In genomic region chr17:45575123-45575897, GRCm38 (mm10) we compare ENCODE assay signal across 10 mouse cellular contexts. TPM values are rescaled to one million over a fixed set of nuclear protein-coding genes. Genes with fewer than 3 reads are reported as not detected.
A peak's percentile ranks its signal among the peaks of the same experiment; 100 is the strongest.
DNase-seq lines count a peak whose midpoint lies in the region; ATAC-seq and TF ChIP-seq lines count a peak whose summit lies in the region.
"Had no signal": no experiment of that assay in that cellular context is flagged by ENCODE, and none has a peak within 500 bp of the region (broad histone marks: within the 10 kb centered on the region; RNA-seq: fewer than 3 reads in every experiment).

No protein-coding gene starts in this region.

- H3K27me3 ChIP-seq in heart, embryonic 14.5 days (ENCODE audit: control insufficient read depth, insufficient read depth, low read length): no peaks in the 10 kb centered on the region
- H3K27me3 ChIP-seq in ES-Bruce4 (ENCODE audit: control insufficient read depth, insufficient read depth, low read length, poor library complexity, severe bottlenecking): no peaks in the 10 kb centered on the region
- no peaks in the 10 kb centered on the region for H3K27me3 ChIP-seq in forebrain, embryonic 16.5 days (replicated peaks; ENCODE audit: control insufficient read depth, insufficient read depth, low read length)
- no peaks in the 10 kb centered on the region for H3K27me3 ChIP-seq in liver, embryonic 15.5 days

- H3K4me2 ChIP-seq in heart, embryonic 14.5 days (ENCODE audit: low read length): peak overlapping the region; percentile 92
- H3K4me2 ChIP-seq in forebrain, embryonic 16.5 days (ENCODE audit: low read length): no peak overlapping the region
- H3K4me2 ChIP-seq in liver, embryonic 15.5 days: peak overlapping the region; percentile 98; the same call in 1 of the 2 replicates

- H3K4me1 ChIP-seq in heart, embryonic 14.5 days (ENCODE audit: control insufficient read depth in 2 of 2, insufficient read depth in 2 of 2, low read length in 2 of 2): peaks cover 13 to 32% of the 10 kb centered on the region in 2 experiments
- H3K4me1 ChIP-seq in ES-Bruce4 (ENCODE audit: control insufficient read depth, insufficient read depth, low read length): peaks cover 3% of the 10 kb centered on the region
- peaks cover 22% of the 10 kb centered on the region for H3K4me1 ChIP-seq in forebrain, embryonic 16.5 days (replicated peaks; ENCODE audit: control insufficient read depth, insufficient read depth, low read length)
- H3K4me1 ChIP-seq in liver, embryonic 15.5 days (replicated peaks): peaks cover 64% of the 10 kb centered on the region

- WGBS in heart, embryonic 14.5 days: 90% methylated on average over 8 of the region's 8 CpGs
- WGBS in forebrain, embryonic 16.5 days: 87% methylated on average over 8 of the region's 8 CpGs
- 86% methylated on average over 8 of the region's 8 CpGs for WGBS in liver, embryonic 15.5 days (ENCODE audit: insufficient replicate concordance)

- TF ChIP-seq CTCF in ES-Bruce4 (IDR thresholded peaks at IDR 0.05; ENCODE audit: low read depth, low read length): no peak

- H3K9ac ChIP-seq in heart, embryonic 14.5 days (ENCODE audit: low read length): peak overlapping the region; percentile 100
- no peak overlapping the region for H3K9ac ChIP-seq in ES-Bruce4 (ENCODE audit: low read depth, poor library complexity, severe bottlenecking)
- H3K9ac ChIP-seq in forebrain, embryonic 16.5 days (replicated peaks; ENCODE audit: low read depth, low read length): no peak overlapping the region
- H3K9ac ChIP-seq in liver, embryonic 15.5 days: no peak overlapping the region

- no peak for TF ChIP-seq POLR2A in ES-Bruce4 (IDR thresholded peaks at IDR 0.05; ENCODE audit: insufficient read depth, low read length)

- H3K4me3 ChIP-seq in heart, embryonic 14.5 days (ENCODE audit: control insufficient read depth in 1 of 2, insufficient read depth in 1 of 2, low read depth in 1 of 2, low read length in 2 of 2): no peak overlapping the region
- H3K4me3 ChIP-seq in ES-Bruce4 (ENCODE audit: low read depth, low read length): no peak overlapping the region
- no peak overlapping the region for H3K4me3 ChIP-seq in forebrain, embryonic 16.5 days (replicated peaks; ENCODE audit: low read length)
- no peak overlapping the region for H3K4me3 ChIP-seq in liver, embryonic 15.5 days (replicated peaks)

- ATAC-seq in heart, embryonic 14.5 days (ENCODE audit: insufficient number of reproducible peaks, insufficient read depth, low FRiP score, low read depth): no peak
- no peak for ATAC-seq in forebrain, embryonic 16.5 days
- no peak for ATAC-seq in liver, embryonic 15.5 days (ENCODE audit: insufficient read depth)

- H3K36me3 ChIP-seq in heart, embryonic 14.5 days (ENCODE audit: control insufficient read depth, insufficient read depth, low read length): peaks cover 19% of the 10 kb centered on the region
- H3K36me3 ChIP-seq in ES-Bruce4 (ENCODE audit: control insufficient read depth, insufficient read depth, low read length, poor library complexity, severe bottlenecking): peaks cover 19% of the 10 kb centered on the region
- peaks cover 12% of the 10 kb centered on the region for H3K36me3 ChIP-seq in forebrain, embryonic 16.5 days (ENCODE audit: control insufficient read depth, insufficient read depth)
- peaks cover 16% of the 10 kb centered on the region for H3K36me3 ChIP-seq in liver, embryonic 15.5 days (replicated peaks)

- TF ChIP-seq EP300 in ES-Bruce4 (IDR thresholded peaks at IDR 0.05; ENCODE audit: insufficient read depth, low read depth, low read length): no peak

- peak overlapping the region in 1 of 2 experiments; percentile 99; a peak in 1 of 4 replicates for H3K27ac ChIP-seq in heart, embryonic 14.5 days (replicated peaks in 1 of 2; ENCODE audit: control insufficient read depth in 1 of 2, insufficient read depth in 1 of 2, low read depth in 2 of 2, low read length in 2 of 2)
- peak overlapping the region; percentile 71 for H3K27ac ChIP-seq in ES-Bruce4 (ENCODE audit: insufficient read depth, low read length)
- peak overlapping the region; percentile 98 for H3K27ac ChIP-seq in forebrain, embryonic 16.5 days (ENCODE audit: low read length)
- peak overlapping the region; percentile 95 for H3K27ac ChIP-seq in liver, embryonic 15.5 days (replicated peaks)

- H3K9me3 ChIP-seq in heart, embryonic 14.5 days (ENCODE audit: control insufficient read depth, low read length): no peaks in the 10 kb centered on the region
- no peaks in the 10 kb centered on the region for H3K9me3 ChIP-seq in ES-Bruce4 (replicated peaks; ENCODE audit: control insufficient read depth, insufficient read depth, low read length, poor library complexity, severe bottlenecking)
- no peaks in the 10 kb centered on the region for H3K9me3 ChIP-seq in forebrain, embryonic 16.5 days (ENCODE audit: control insufficient read depth, low read length)
- H3K9me3 ChIP-seq in liver, embryonic 15.5 days (replicated peaks): no peaks in the 10 kb centered on the region

- DNase-seq in heart, adult 11 months: no peak
- DNase-seq in natural killer cell, adult 2 months (ENCODE audit: low spot score in 2 of 2): no peak
- no peak for DNase-seq in thymus, postnatal 25 days
- no peak for DNase-seq in adrenal gland, adult 2 months
- DNase-seq: lung, postnatal 10 days had no signal

RNA-seq across cellular contexts. Expression of gene Hsp90ab1, which starts 2.2 kb away (rescaled TPM):
- polyA plus RNA-seq in heart, embryonic 14.5 days (2014; fragmentation: Nextera tagmentation; extraction: Ambion mirVana): 1,215 and 1,233 TPM in 2 replicates
- 3,626 and 3,708 TPM in 2 replicates for polyA plus RNA-seq in ES-Bruce4 (2011; ENCODE audit: insufficient read depth, insufficient read length, low read depth, missing spikeins)
- 1,528 and 1,563 TPM in 2 replicates for polyA plus RNA-seq in forebrain, embryonic 16.5 days (2015; fragmentation: Nextera tagmentation; extraction: Ambion mirVana)
- polyA plus RNA-seq in liver, embryonic 15.5 days (2015; fragmentation: Nextera tagmentation; extraction: Ambion mirVana): 577 and 585 TPM in 2 replicates
- 1,000 to 10,000 TPM; 1,973 to 2,851 TPM for total RNA-seq in adrenal gland, adult 2 months (2021)
- 197 and 291 TPM in 2 replicates for polyA plus RNA-seq in adrenal gland, adult 2 months (2012; rRNA removed)

RNA-seq across cellular contexts. Expression of gene Slc35b2, which starts 11.6 kb away (rescaled TPM):
- polyA plus RNA-seq in heart, embryonic 14.5 days (2014; fragmentation: Nextera tagmentation; extraction: Ambion mirVana): 91.3 and 92.4 TPM in 2 replicates
- polyA plus RNA-seq in ES-Bruce4 (2011; ENCODE audit: insufficient read depth, insufficient read length, low read depth, missing spikeins): 28.2 and 31.7 TPM in 2 replicates
- polyA plus RNA-seq in forebrain, embryonic 16.5 days (2015; fragmentation: Nextera tagmentation; extraction: Ambion mirVana): 91.5 and 93.3 TPM in 2 replicates
- 52.1 and 59.8 TPM in 2 replicates for polyA plus RNA-seq in liver, embryonic 15.5 days (2015; fragmentation: Nextera tagmentation; extraction: Ambion mirVana)
- total RNA-seq in adrenal gland, adult 2 months (2021): 10 to 100 TPM; 43.6 to 59.7 TPM
- 167 and 198 TPM in 2 replicates for polyA plus RNA-seq in adrenal gland, adult 2 months (2012; rRNA removed)

RNA-seq across cellular contexts. Expression of gene Nfkbie, which starts 19.8 kb away (rescaled TPM):
- 2.7 and 2.9 TPM in 2 replicates for polyA plus RNA-seq in heart, embryonic 14.5 days (2014; fragmentation: Nextera tagmentation; extraction: Ambion mirVana)
- 2.7 and 3.0 TPM in 2 replicates for polyA plus RNA-seq in ES-Bruce4 (2011; ENCODE audit: insufficient read depth, insufficient read length, low read depth, missing spikeins)
- polyA plus RNA-seq in forebrain, embryonic 16.5 days (2015; fragmentation: Nextera tagmentation; extraction: Ambion mirVana): 3.9 and 5.0 TPM in 2 replicates
- polyA plus RNA-seq in liver, embryonic 15.5 days (2015; fragmentation: Nextera tagmentation; extraction: Ambion mirVana): 1.2 and 1.6 TPM in 2 replicates
- 1 to 10 TPM; 3.0 to 5.6 TPM for total RNA-seq in adrenal gland, adult 2 months (2021)
- polyA plus RNA-seq in adrenal gland, adult 2 months (2012; rRNA removed): 5.2 and 6.4 TPM in 2 replicates

RNA-seq across cellular contexts. Expression of gene Slc29a1, which starts 24.1 kb away (rescaled TPM):
- 84.7 and 87.8 TPM in 2 replicates for polyA plus RNA-seq in heart, embryonic 14.5 days (2014; fragmentation: Nextera tagmentation; extraction: Ambion mirVana)
- polyA plus RNA-seq in ES-Bruce4 (2011; ENCODE audit: insufficient read depth, insufficient read length, low read depth, missing spikeins): 132 and 134 TPM in 2 replicates
- 79.7 and 85.1 TPM in 2 replicates for polyA plus RNA-seq in forebrain, embryonic 16.5 days (2015; fragmentation: Nextera tagmentation; extraction: Ambion mirVana)
- 175 and 180 TPM in 2 replicates for polyA plus RNA-seq in liver, embryonic 15.5 days (2015; fragmentation: Nextera tagmentation; extraction: Ambion mirVana)
- total RNA-seq in adrenal gland, adult 2 months (2021): 100 to 1,000 TPM; 104 to 197 TPM
- 288 and 410 TPM in 2 replicates for polyA plus RNA-seq in adrenal gland, adult 2 months (2012; rRNA removed)

RNA-seq across cellular contexts. Expression of gene Tmem151b, which starts 25.8 kb away (rescaled TPM):
- polyA plus RNA-seq in heart, embryonic 14.5 days (2014; fragmentation: Nextera tagmentation; extraction: Ambion mirVana): 0.47 and 0.55 TPM in 2 replicates
- polyA plus RNA-seq in ES-Bruce4 (2011; ENCODE audit: insufficient read depth, insufficient read length, low read depth, missing spikeins): 1.5 and 1.8 TPM in 2 replicates
- 37.4 and 41.3 TPM in 2 replicates for polyA plus RNA-seq in forebrain, embryonic 16.5 days (2015; fragmentation: Nextera tagmentation; extraction: Ambion mirVana)
- polyA plus RNA-seq in liver, embryonic 15.5 days (2015; fragmentation: Nextera tagmentation; extraction: Ambion mirVana): 0.07 and 0.10 TPM in 2 replicates
- total RNA-seq in adrenal gland, adult 2 months (2021): under 1 TPM; 0.06 to 0.17 TPM
- 0.09 and 0.74 TPM in 2 replicates for polyA plus RNA-seq in adrenal gland, adult 2 months (2012; rRNA removed)
- total RNA-seq: gastrocnemius, adult 18-20 months had no signal
